Mouse (Mus musculus): Measurements from ENCODE around the gene Slc4a3.

DNA sequence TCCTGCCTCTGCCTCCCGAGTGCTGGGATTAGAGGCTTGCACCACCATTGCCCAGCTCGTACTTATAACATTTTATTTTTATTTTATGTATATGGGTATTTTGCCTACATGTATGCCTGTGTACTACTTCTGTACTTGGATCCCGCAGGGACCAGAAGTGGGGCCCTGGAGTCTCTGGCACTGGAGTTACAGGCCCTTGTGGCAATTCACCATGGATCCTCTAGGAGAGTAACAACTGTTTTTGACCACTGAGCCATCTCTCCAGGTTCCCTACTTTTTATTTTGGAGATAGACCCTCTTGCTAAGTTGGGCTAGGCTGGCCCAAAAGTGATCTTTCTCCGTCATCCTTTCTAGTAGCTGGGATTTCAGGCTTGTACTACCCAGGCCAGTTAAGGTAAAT is 27.6 kb upstream of the Slc4a3 start:
- TF ChIP-seq CTCF (IDR thresholded peaks at IDR 0.05; ENCODE audit: control insufficient read depth, insufficient read depth, insufficient replicate concordance, low read depth, low read length) (no peak), POLR2A (IDR thresholded peaks at IDR 0.05; ENCODE audit: control insufficient read depth, low read depth, low read length) (no peak)
